Mouse (Mus musculus): ENCODE results near the gene Mfsd11.

Mfsd11 gene

GRCm38 (mm10) chr11:116920746-116921145 is 68.5 kb downstream of the Mfsd11 start:
- ATAC-seq (ENCODE audit: insufficient number of reproducible peaks, low FRiP score, low TSS enrichment): no peak

- ATAC-seq (ENCODE audit: insufficient number of reproducible peaks, low FRiP score, low TSS enrichment): no peak
Measured at GRCm38 (mm10) chr11:116922058-116922457, 69.8 kb downstream of the Mfsd11 start.
